Mouse (Mus musculus) small intestine, adult 2 months (tissue): ENCODE measurements at regions not wholly inside any gene's neighbourhood (a gene's known extent, or its start where the extent isn't known, plus 50 kb on each side); places are given as distances from the start of the nearest gene placed in this dataset.

Experiments used
- CTCF ChIP-seq: fragments of 200-500 bp; IDR thresholded peaks from 2 replicates; pipeline ENCODE4 v1.5.1; 2012; ENCODE audit warnings: low read depth, mild to moderate bottlenecking, control low read depth, inconsistent platforms, low read length, moderate library complexity, mixed read lengths; ENCODE audit not compliant: insufficient replicate concordance, insufficient read length; ENCODE audit errors: extremely low read depth
- POLR2A ChIP-seq: fragments of 200-500 bp; IDR thresholded peaks from 2 replicates; pipeline ENCODE4 v1.6.1; 2012; ENCODE audit warnings: low read depth, mild to moderate bottlenecking, control low read depth, inconsistent platforms, low read length, moderate library complexity

- TF ChIP-seq CTCF = no peak
- TF ChIP-seq POLR2A = no peak
These were observed 296.6 kb downstream of the Arl4a start for GRCm38 (mm10) chr12:39741051-39741847.
